Mouse (Mus musculus): ENCODE results near the gene Vstm4.

Gene Vstm4

DNA sequence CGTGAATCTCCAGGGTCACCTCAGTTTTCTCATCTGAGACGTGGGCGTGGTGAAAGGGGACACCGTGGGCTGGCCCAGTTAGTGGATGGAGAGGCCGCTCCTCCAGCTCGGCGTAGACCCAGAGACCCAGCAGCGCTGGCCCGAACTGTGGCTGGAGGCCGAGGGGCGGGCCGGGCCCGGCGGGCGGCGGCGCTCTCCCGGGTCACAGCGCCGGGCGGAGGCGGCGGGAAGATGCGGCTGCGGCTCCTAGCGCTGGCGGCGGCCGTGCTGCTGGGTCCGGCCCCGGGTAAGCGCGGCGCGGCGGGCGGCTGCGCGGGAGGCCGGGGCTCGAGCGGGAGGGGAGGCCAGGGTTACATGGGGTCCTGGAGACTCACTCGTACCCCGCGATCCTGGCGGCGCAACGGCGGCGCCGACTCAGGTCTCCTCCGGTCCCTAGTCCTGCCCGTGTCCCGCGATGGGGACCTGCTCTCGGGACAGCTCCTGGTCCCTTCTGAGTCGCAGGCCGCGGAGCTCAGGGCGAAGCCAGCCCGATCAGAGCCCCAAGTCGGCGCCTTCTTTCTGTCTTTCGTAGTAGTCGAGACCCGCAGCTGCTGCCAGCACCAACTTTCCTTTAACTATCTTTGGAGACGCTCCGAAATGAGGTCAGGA is at the start of gene Vstm4:
Gene Vstm4, plus strand, starts transcription at position 76 of the 648 bp plus-strand sequence.
- no peak for DNase-seq (ENCODE audit: low spot score)

DNA sequence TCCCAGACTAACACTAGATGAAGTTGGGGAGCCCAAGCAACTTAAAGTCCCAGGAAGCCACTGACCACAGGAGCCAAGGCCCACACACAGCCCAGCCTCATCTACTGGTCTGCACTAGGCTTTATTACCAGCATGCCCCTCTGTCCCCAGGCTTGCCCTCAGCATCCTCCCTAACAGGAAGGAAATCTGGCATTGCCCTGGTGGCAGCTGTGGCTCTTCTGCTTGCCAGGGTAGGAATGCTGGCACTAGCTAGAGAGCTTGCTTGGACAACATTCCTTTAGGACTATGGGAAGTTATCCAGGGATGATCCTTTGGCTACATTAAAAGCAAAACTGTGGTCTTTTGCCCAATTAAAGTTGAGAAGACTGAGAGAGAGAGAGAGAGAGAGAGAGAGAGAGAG is 46.4 kb upstream of the Vstm4 start:
- DNase-seq (ENCODE audit: low spot score) = no peak

DNA sequence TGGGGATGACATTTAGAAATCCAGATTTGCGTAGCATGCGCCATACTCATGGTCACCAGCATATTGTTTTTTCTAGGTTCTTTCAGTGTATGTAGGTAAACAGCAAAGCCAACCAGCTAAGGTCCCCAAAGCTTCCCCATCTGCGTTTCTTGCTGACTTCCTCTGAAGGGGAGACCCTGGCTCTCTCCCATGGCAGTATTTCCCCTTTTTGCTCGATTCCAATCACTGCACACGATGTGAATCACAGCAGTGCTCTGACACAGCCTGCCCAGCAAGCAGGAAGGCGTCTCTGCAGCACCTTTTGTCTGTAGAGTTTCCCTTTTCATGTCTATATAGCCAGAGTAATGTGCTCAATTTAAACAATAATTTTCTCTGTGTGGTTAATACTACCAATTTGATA is 44.1 kb upstream of the Vstm4 start:
- no peak for DNase-seq (ENCODE audit: low spot score)

DNA sequence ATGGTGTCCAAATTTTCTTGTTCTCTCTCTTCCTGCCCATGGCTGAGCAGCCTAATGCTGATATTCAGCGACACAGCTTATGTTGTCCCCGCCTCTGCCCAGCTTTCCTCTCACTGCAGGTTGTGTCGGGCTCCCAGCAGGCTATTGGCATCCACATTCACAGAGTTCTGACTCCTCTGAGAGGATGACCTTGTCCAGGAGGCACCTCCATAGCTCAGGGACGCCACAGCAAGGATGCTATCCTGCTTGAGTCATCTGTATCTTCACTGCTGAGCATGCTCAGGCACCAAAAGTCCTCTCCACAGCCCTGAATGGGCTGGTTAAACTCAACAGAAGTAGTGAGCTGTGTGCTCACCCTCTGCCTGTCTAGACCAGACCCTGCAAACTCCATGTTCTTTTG is 41.6 kb upstream of the Vstm4 start:
- DNase-seq (ENCODE audit: low spot score) = no peak

DNA sequence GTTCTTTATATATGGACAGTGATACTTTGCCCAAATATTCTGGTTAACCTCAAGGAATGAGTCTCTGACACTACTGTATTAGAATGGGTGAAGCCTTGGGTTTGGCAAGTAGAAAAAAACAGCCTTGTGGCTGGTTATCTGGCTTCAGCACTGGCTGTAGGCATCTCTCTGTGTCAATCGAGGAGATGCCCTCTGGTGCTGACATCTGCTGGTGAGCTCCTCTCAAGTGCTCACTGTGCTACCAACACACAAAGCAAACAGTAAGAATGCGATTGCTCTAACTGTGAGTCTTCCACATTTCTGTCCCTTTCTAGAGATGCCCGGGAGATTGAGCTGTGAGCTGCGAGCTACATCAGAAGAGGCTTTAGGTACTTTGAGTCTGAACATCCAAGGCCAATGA is 40.0 kb upstream of the Vstm4 start:
- no peak for DNase-seq (ENCODE audit: low spot score)

DNA sequence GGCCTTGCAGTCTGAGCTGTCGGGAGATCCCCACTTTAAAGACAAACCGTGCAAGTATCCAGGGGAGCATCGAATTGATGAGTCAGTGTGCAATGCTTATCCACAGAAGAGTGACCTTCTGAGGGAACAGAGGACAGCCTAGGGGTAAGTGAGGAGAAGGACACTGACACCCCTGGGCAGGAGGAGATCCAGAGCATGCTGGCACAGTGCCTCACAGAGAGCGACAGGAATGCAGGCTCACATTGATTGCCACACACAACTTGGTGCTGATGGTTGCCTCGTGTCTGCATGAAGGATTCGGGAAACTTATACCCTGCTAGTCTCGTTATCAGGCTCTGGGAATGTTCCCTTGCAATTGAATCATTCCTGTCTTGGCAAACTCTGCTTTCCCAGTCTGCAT is 39.3 kb upstream of the Vstm4 start:
- DNase-seq (ENCODE audit: low spot score) = no peak

DNA sequence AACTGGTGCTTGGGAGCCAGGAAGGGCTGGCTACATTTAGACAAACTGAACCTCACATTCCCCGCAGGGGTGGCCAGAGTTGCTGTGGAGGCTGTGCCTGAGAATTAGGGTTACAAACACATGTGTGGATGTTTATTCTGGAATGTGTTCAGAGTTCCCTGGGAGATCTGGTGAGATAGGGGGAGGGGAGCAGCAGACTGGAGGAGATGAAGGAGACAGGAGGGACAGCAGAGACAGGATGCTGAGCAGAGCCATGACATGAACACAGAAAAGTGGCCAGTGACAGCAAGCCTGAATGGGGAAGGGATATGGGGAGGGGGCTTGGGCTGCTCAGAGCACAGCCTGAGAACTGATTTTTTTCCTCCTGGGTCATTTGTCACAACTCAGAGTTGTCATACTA is 37.3 kb upstream of the Vstm4 start:
- no peak for DNase-seq (ENCODE audit: low spot score)

DNA sequence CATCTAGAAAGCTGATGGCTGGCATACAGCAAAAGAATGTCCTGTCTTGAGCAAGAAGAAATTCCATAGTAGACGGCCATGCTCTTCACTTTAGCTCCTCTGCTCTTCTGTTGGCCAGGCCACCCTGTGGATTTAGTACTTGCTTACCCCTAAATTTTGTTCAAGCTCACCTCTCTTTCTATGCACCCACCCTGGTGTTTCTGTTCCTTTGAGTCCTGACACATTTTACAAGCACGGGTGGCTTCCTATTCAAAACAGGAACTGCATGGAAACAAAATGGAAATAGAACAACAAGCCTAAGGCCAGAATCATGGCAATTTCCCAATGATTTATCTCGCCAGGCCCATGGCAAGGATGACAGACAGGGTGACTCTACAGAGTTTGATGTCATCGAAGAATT is 33.7 kb upstream of the Vstm4 start:
- DNase-seq (ENCODE audit: low spot score) = no peak

DNA sequence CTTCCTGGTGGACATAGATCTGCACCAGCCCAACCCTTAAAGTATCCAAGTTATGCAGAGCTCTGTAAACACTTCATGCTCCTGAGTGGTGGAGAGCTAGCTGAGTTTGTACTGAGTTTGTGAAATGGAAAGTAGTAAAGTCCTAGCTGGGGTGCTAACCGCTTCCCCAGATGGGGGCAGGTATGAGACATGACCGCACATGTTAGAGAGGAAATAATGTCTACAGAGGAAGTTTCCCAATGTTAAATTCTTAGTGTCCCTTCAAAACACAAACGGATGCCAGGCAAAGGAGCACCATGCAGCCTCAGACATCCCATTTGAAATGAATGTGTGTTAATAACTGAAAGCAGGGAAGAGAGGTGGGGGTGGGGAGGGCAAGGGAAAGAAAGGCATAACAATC is 32.7 kb upstream of the Vstm4 start:
- no peak for DNase-seq (ENCODE audit: low spot score)

DNA sequence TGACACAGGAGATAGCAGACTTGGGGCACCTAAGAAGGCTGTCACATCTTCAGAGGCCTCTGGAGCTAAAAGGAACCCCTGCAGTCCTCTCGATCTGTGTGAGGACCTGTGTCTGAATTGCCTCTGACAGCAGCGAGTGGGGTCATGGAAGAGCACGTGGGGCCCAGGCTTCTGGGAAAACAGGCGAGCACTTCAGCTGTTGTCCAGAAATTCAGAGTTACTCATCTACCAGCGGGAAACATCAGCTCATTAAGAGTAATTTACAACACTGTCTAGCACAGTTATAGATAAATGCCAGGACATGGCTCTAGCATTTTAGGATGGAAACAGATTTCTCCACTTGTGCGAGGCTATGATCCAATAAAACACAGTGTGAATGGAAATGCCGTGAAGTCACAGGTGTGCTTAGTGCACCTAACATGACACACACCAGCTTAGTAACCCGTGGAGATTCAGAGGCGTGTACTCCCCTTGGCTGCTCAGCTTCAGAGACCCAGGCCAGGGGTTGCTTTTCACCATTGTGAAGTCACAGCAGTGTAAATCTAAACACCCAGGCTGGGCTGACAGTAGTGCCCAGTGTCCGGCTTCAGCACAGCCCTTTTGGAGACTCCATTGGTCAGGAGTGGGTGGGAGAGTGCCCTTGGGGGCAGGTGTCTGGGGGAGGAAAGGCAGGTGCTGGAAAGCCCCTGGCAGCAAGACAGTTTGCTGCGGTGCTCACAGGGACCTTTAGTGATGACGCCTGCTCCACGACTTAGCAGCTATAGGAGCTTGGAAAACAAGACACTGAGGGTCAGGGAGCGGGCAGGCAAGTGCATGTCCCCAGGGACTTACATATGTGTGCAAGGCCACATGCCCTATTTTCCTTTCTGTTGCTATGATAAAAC is 32.0 kb upstream of the Vstm4 start:
- DNase-seq (ENCODE audit: low spot score) = no peak

DNA sequence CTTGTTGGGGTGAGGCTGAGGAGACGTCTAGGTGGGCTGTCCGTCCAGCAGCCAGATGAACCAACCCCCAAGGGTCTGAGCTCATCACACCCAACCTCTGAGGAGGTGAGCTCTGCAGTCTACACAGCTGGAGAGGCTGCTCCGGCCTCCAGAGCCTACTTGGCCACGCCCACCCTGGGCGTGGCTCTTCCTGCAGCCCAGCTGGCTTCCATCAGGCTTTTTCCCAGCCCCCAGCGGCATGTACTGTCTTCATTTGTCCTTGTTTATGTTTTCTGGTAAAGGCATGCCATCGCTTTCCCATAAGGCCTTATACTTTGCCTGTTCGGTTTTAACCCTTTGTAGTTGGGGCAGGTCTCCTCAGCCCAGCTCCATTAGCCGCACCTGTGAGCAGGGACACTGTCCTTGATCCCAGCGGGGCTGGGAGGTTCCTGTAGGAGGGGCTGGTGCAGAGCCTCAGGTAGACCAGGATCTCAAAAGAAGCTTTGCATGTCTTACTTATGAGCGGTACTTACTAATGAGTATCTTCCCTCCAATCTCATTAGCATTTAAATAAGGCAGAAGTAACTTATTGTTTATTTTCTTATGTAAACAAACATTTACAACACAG is 31.0 kb upstream of the Vstm4 start:
- DNase-seq (ENCODE audit: low spot score) = no peak

DNA sequence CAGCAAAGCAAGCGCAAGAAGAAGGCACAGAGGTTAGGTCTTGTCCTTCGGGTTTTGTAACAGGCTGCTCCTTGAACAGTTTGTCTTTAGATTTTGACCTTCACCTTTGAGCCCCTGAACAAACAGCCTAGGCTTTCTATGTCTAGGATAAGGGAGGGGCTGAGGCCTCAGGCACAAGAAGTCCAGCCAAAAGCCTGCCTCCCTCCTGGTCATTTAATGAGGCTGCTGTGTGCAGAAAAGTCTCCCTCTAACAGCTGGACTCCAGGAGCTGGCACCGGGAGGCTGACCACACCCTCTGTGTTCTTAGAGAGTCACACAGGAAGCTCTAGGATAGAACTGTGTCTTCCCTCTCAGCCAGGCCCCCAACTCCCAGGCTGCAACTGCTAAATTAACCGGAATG is 29.4 kb upstream of the Vstm4 start:
- no peak for DNase-seq (ENCODE audit: low spot score)

DNA sequence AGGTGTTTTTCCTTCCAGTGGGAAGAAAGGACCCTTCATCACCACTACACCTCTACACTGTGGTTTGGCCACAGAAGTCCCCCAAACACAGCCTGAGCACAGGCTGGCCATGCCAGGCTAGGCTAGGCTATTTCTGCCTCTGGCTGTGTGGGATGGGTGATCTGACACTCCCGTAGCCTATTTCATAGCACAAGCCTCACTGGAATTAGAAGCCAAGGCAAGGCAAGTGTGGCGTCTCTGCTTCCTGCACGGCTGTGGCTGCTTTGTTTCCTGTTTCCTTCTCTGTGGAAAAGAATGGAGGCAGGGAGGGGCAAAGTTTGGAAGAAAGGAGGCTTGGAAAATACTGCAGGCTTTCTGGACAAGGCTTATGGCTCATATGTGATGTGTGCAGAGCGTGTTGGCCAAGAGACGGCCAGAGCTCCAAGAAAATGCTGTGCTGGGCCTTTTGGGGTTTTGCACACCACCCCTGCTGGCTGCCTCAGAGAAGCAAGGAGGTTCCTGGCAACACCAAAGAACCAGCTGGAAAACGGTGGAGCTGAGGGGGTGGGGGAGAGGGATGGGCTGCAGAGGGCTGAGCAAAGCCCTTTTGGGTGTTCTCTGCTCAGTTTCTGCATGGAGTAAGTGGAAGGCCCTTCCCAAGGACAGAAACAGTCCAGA is 28.4 kb upstream of the Vstm4 start:
- no peak for DNase-seq (ENCODE audit: low spot score)

DNA sequence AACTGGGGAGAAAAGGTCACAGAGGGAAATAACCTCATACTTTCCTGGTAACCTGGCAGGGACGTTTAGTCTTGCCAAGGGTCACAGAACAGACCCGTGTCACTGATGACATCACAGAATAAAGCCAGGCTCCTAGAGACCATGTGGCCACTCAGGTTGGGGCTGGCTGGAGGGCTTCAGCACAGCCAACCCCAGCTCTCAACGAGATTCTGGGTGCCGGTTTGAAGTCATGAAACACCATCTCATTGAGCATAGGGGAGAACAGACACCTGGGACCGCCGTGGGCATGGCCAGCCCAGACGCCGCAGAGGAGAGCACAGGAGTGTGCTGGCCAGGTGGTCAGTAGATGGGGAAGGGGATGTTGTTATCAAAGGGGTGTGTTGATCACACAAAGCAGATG is 22.7 kb upstream of the Vstm4 start, which contains the start of gene Fam170b:
Gene Fam170b, plus strand, starts transcription at position 116 of the 400 bp plus-strand sequence.
- DNase-seq (ENCODE audit: low spot score) = no peak

DNA sequence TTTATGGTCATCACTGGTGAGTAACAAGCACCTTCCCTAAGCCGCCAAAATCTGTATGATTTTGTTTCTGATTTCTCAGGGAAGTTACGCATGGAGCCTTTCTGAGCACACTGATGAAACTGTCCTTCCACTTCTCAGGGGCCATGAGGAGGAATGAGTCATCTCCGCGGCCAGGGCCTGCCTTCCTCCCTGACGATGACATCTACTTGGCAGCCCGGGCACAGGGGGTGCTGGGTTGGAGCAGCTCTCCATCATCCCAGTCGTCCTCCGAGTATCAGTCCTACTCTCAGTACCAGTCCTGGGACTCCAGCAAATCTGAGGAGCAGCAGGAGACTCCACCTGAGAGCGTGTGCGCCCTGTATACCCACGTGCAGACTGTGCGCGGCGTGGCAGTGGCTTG is 21.4 kb upstream of the Vstm4 start:
- DNase-seq (ENCODE audit: low spot score) = no peak

DNA sequence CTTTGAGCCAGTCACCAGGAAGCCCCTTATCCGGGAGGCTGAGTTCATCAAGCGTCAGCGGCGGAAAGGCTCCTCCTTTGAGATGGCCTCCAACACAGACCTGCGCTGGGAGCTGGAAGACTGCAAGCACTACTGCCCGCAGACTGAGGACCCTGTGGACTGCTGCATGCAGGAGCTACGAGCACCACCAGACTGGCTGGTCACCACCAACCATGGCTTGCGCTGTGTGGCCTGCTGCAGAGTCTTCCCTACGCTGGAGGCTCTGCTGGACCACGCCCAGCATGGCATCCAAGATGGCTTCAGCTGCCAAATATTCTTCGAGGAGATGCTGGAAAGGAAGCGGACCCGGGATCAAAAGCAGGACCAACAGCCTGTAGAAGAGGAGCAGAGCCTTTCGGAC is 21.0 kb upstream of the Vstm4 start:
- no peak for DNase-seq (ENCODE audit: low spot score)

DNA sequence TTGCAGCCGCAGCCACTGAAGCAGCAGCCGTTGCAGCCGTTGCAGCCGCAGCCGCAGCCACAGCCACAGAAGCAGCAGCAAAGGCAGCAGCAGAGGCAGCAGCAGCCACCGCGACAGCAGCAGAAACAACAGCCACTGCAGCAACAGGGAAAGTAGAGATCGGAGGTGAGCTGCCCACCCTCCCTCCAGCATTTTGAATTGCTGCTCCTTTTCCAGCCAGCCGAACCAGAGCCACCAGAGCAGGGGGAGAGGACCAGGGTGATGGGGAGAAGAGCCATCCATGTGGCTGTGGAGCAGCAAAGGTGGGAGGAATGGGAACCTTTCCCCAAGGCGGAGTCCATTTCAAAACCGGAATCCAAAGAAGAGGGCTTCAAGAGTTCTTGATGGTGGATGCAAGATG is 20.4 kb upstream of the Vstm4 start:
- no peak for DNase-seq (ENCODE audit: low spot score)

DNA sequence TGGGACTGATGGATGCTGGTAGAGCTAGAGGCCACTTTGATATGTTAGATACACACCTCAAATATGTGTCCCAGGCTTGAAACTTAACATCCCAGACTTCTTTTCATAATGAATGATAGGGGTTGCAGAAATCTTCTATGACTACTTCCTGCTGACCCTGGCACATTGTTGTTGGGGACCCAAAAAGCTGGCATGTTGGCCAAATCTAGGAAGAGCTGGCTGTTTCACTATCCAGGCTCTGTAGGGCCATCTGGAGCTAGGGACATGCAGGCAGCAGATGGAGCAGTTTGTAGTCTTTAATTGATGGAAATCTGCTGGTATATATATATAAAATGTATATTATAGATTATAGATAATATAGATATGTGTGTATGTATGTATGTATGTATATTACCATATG is 14.5 kb upstream of the Vstm4 start:
- DNase-seq (ENCODE audit: low spot score) = no peak

DNA sequence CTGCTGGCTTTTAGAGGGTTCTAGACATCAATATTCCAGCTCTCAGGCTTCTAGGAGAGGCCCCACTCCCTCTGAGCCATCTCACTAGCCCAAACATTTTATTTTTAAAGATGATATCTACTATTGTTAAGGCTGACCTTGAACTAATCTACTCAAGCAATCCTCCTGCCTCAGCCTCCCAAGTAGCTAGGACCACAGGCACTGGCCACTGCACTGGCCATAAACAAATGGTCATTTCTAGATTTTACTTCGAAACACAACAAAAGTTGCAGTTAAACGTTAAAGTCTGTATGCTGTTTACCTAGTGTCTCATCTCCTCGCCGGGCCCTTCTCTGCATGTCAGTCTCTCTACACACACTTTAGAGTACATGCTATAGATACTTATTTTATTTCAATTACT is 2.5 kb upstream of the Vstm4 start:
- no peak for DNase-seq (ENCODE audit: low spot score)

DNA sequence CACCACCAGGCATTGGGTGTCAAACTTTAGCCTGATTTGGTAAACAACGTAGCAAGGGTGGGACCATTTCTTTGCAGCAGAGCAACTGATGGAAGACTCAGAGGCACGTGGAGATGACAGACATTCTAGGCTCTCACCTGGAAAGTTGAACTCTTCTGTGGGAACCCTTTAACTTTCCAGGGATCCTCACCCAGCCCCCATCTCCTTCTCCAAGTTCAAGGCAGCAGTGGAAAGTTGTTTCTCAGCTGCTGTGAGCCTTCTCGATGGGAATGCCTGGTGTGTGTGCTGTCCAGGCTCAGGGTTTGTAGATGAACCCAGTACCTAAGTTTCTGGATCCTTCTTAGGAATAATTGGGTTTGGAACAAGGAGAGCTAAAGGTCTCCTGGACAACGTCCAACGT is 310 bp upstream of the Vstm4 start:
- no peak for DNase-seq (ENCODE audit: low spot score)

DNA sequence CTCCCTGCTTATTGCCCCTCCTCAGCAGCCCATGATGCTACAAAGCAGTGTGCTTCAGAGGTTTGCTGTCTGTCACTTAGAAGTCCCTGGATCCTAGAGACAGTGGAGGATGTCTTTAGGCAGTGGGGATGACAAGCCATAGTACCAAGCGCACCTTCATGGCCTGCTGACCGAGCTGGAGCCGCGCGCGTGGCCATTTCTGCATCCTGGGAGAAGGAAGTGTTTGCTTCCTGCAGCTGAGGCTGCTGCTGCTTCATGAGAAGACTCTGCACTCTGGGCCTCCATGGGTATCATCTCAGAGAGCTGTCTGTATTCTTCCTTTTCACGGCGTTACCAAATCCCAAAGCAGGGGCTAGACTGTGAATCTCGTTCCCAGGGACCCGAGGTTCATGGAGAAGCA is 1.8 kb downstream of the Vstm4 start:
- DNase-seq (ENCODE audit: low spot score) = no peak

DNA sequence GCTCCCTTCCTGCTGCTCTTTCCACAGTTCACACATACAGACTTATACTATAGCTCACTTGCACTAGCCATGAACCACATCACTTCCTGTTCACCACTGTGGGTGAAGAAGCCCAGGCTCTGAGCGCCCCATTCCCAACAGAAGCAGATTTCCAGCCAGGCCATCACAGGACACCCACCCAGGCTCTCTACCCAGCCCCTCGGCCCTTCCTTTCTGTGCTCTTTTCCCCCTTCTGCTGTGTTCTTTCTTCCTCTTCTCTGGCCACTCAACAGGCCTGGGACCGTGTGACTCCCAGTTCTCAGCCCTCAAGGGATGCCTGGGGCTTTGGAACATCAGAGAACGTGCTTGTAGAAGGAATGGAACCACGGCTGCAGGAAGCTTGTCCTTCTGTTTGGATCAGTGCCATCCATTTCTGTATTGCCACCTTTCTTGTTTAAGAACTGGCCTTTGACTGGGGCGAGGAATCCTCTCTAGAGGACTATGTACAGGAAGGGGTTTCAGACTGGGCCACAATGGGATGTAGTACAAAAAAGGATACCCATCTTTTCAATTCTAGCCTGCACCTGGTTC is 2.5 kb downstream of the Vstm4 start:
- DNase-seq (ENCODE audit: low spot score) = no peak
